Mouse (Mus musculus) CD4-positive, CD25-positive, alpha-beta regulatory T cell, adult 4 months (primary cell): ENCODE measurements around the gene Tmem53. TPM values are rescaled to one million over a fixed set of nuclear protein-coding genes. Genes with fewer than 3 reads are reported as not detected.

Experiments
- ATAC-seq: one replicate; pipeline ENCODE4 v1.8.0; 2017
- polyA plus RNA-seq, 2 experiments: library from polyadenylated mRNA; unstranded; fragments of 100-300 nt; shearing (Covaris generic); gene quantifications; one replicate each; pipeline ENCODE4 v1.2.1; 2017

The Tmem53 gene
- polyA plus RNA-seq, 2 experiments from 2014 or later: 0.55 to 0.75 TPM

- ATAC-seq: no peak
Measured at GRCm38 (mm10) chr4:117283271-117284191, 31.8 kb downstream of the Tmem53 start.

GRCm38 (mm10) chr4:117284363-117284762 lies 32.6 kb downstream of the Tmem53 start:
- no peak for ATAC-seq

- ATAC-seq: no peak
Measured at GRCm38 (mm10) chr4:117288277-117288926, 36.7 kb downstream of the Tmem53 start.

DNA sequence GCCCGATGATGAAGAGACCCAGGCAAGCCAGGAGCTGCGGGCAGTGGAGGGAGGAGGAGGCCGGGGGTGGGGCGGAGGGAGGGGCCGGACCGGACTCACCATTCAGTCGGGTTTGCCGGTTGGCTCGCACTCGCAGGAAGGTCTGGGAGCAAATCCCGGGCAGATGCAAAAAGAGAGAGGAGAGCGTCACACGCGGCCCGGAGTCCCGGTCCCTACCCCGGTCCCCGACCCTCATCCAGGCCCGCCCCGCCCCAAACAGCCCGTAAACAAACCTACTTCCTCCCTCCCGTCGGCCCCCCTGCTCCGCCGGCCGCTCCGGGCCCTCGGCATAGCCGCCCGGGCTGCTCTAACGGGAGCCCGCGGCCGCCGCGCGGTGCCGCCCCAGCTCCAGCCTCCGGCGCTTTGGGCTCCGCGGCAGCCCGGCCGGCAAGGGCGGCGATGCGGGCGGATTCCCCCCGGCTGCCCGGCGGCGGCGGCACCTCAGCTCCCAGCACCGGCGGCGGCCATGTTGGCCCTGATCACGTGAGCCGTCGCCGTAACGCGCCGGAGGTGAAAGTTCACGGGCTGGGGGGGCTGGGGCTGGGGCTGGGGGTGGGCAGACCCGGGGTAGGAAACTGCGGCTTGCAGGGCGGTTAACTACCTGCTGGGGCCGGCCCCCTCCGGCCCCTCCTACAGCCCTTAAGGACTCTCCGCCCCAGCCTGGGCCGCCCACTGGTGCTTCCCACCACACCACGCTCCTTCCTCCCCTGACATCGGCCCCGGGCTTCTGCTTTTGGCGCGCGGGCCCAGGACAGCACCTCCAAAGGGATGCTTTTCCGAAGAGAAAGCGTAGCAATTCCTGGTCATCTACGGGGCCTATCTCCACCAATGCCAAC lies 37.4 kb downstream of the Tmem53 start:
- peak; percentile 81 for ATAC-seq

DNA sequence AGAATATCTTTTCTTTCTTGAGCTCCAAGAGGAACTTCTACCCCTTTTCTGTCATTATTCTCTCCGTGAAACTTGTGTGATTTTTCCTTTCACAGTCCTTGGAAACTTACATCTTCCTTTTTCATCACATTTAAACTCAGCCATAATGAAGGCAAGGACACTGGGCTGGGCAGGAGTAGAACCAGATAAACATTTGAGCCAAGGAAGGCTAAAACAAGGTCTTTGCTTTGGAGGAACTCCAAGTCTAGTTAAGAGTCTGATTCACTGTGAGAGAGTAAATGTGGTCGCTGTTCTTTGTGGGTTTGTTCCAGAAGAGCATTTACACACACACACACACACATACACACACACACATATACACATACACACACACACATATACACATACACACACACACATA lies 39.9 kb downstream of the Tmem53 start:
- no peak for ATAC-seq

- no peak for ATAC-seq
Measured at GRCm38 (mm10) chr4:117296849-117297593, 45.3 kb downstream of the Tmem53 start.

DNA sequence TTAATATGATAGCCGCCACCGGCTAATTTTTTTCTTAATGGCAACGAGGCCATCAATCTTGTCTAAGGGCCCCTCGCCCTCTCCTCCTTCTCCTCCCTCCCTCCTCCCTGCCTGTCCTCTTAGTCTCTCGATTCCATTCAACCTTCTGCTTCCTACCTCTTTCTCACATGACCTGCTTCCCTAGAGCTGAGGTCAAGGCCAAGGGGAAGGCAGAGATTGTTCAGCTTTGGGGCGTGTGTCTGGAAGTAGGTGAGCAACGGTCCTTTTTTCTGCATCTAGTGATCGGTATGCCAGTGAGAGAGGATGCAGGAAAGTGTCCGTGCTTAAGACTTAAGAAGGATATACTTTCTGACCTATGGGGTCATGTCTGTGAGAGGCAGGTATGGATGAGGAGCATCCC lies 46.1 kb downstream of the Tmem53 start:
- no peak for ATAC-seq

DNA sequence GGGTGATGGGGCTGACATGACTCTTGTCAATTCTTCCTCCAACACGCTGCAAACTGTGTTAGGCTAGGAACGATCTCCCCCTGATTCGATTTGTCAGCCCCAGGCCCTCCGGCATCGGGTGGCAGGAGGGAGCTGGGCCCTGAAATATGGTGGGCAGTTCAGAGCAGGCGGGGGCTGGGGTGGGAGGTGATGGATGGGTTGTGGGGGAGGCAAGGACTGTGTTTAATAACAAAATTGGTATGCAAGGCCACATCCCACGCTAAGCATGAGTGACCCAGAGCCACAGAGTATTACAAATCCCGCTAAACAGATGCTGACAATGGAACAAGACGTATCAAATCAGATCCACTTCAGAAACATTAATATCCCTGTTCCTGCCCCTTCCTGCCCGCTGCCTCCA lies 48.2 kb downstream of the Tmem53 start:
- ATAC-seq: no peak

DNA sequence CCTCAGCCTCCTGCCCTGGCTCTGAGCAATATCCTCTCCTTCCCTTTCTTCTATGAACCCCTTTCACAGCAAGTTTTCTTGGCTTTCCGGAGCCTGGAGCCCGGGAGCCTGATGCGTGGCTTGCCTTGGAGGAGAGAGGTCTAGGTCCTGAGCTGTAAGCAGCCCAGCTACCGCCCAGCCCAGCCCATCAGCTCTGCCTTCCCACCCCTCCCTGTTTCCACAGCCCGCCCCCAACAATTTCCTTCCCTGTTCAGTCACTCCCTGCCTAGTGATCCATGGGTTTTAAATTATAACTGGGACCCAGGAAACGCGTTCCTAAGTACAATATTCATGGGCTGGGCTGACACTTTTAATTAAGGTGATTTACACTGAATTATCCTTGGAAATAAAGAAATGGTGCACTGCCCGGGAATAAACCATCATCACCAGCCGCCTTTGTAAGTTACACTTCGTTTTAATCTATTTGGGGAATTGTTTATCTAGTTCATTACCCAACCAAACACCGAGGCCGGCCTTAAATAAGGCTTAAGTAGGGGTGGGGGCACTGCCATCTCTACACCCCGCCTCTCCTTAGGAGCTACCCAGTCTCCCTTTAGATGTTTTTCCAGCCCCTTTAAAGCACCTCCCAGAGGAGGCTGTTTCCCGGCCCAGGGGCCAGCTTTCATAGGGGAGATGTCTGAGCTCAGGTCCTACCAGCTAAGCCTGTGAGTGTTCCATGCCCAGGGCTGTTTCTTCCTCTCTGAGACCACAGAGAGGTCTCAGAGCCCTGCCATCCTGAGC lies 50.5 kb downstream of the Tmem53 start:
- no peak for ATAC-seq

- no peak for ATAC-seq
Measured at GRCm38 (mm10) chr4:117303581-117304238, 52.0 kb downstream of the Tmem53 start.

DNA sequence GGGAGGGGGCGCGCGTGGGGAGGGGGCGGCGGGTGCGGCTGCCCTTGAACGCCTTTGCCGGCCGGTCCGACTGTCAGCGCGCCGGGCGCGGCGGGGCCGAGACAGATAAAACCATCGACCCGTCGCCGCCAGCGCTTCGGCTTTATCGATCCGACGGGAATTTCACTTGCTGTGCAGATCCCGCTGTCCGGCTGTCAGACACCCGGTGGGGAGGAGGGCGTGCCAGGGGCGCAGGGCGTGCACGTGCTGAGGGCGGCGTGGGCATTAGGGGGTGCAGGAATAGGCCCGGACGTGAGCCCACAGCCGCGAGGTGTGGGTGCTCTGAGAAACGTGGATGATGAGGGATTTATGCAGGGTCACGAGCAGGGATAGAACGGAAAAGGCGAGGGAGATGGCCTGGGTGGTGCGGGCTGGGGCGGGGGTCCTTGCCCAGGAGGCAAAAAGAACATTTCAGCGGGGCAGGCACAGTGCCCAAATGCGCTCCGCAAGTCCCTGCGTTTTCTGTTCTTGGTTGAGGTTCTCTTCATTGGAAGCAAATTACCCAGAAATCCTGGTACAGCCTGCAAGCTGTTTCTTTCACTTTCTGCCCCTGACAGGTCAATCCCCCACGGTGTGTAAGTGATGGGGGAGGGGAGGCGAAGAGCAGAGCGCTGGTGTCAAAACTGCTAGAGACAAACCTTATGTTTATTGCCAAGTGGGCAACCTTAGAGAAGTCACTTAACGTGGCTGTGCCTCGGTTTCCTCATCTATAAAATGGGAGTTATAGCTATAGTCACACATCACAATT lies 52.7 kb downstream of the Tmem53 start:
- no peak for ATAC-seq

- ATAC-seq: no peak
Measured at GRCm38 (mm10) chr4:117305461-117305860, 53.7 kb downstream of the Tmem53 start.

- ATAC-seq: no peak
Measured at GRCm38 (mm10) chr4:117307270-117307669, 55.5 kb downstream of the Tmem53 start.

- no peak for ATAC-seq
Measured at GRCm38 (mm10) chr4:117309427-117309826, 57.7 kb downstream of the Tmem53 start.

DNA sequence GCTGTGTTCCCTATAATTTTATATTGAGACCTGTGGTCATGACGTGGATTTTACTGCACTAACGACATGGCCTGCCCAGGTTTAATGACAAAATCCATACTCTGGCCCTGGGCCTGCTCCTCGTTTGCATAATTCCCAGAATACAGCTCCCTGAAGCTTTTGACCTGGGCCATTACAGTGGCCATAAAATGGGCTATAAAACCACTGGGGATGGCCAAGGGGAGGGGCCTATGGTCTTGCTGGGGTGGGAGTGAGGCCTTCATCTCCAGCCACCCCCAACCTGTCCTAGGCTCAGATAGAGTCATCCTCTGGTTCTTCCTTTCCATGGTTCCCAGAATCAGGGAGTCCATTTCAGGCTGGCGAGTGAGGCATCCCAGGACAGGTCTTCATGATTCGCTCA lies 60.1 kb downstream of the Tmem53 start:
- no peak for ATAC-seq

DNA sequence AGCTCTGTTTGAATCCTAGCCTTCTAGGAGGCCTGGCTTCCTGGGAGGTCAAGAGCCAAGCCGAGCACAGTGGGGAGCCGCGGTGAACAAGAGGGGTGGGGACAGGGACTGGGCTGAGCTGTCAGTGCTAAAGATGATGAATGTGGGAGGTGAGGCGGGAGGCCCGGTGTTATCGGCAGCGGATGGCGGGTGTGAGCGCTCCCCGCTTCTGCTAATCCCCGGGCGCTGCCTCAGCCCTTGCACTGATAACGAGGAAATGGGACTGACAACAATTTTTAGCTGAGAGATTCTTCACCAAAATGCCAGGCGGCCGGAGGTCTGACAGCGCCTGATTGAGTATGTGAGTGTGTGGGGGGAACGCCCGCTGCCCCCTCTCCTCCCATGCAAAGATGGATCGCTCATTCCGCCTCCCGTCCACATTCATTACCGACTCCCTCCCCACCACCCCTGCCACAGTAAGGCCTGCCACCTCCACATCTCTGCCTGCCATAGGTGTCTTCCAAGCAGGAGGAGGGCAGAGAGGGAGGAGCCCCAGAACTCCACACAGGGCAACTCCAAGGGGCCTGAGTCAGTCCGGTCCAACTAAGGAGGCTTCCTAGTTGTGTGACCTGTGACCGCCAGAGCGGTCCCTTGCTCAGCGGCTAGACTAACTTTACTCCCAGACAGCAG lies 60.8 kb downstream of the Tmem53 start:
- no peak for ATAC-seq

GRCm38 (mm10) chr4:117313085-117313424 lies 61.3 kb downstream of the Tmem53 start:
- ATAC-seq: no peak

GRCm38 (mm10) chr4:117314849-117315500 lies 63.2 kb downstream of the Tmem53 start:
- no peak for ATAC-seq

- ATAC-seq: no peak
Measured at GRCm38 (mm10) chr4:117316800-117317199, 65.0 kb downstream of the Tmem53 start.
